Mouse (Mus musculus) liver, adult 2 months (tissue): Measurements from ENCODE around the gene Cx3cl1. TPM values are rescaled to one million over a fixed set of nuclear protein-coding genes. Genes with fewer than 3 reads are reported as not detected.

Experiments used
- DNase-seq: peaks from one replicate; pipeline ENCODE4 v3.0.0-alpha.2; 2011; ENCODE audit warnings: low read depth, low spot score; ENCODE audit errors: extremely low read depth
- H3K27ac ChIP-seq: fragments of 200-500 bp; replicated peaks from 2 replicates; pipeline ENCODE4 v1.5.1; 2012; ENCODE audit warnings: low read depth, mild to moderate bottlenecking, control low read depth, inconsistent platforms, low read length; ENCODE audit not compliant: insufficient read depth
- H3K27me3 ChIP-seq: fragments of 200-500 bp; 2 replicates; pipeline ENCODE4 v1.6.1; 2012; ENCODE audit warnings: mild to moderate bottlenecking, moderate library complexity, low read length, inconsistent platforms; ENCODE audit not compliant: control insufficient read depth, insufficient read depth
- H3K36me3 ChIP-seq: fragments of 200-500 bp; 2 replicates; pipeline ENCODE4 v1.6.1; 2012; ENCODE audit warnings: low read length, inconsistent platforms; ENCODE audit not compliant: control insufficient read depth, insufficient read depth
- H3K4me1 ChIP-seq: fragments of 200-500 bp; 2 replicates; pipeline ENCODE4 v1.6.1; 2011; ENCODE audit warnings: low read length; ENCODE audit not compliant: control insufficient read depth, insufficient read depth
- H3K4me3 ChIP-seq: fragments of 200-500 bp; 2 replicates; pipeline ENCODE4 v1.5.1; 2011; ENCODE audit warnings: low read depth, mild to moderate bottlenecking, control low read depth, low read length, moderate library complexity; ENCODE audit not compliant: insufficient read depth
- H3K79me2 ChIP-seq: fragments of 200-500 bp; 2 replicates; pipeline ENCODE4 v1.6.1; 2012; ENCODE audit warnings: inconsistent platforms, mild to moderate bottlenecking, low read length, moderate library complexity; ENCODE audit not compliant: control insufficient read depth, insufficient read depth
- H3K9ac ChIP-seq: fragments of 200-500 bp; 2 replicates; pipeline ENCODE4 v1.6.1; 2012; ENCODE audit warnings: low read depth, mild to moderate bottlenecking, control low read depth, inconsistent platforms, low read length
- CTCF ChIP-seq: fragments of 200-500 bp; IDR thresholded peaks from 2 replicates; pipeline ENCODE4 v1.5.1; 2011; ENCODE audit warnings: low read depth, low read length, control low read depth
- POLR2A ChIP-seq: fragments of 200-500 bp; IDR thresholded peaks from 2 replicates; pipeline ENCODE4 v1.6.1; 2011; ENCODE audit warnings: low read length, control low read depth; ENCODE audit not compliant: insufficient read depth; ENCODE audit errors: extremely low read depth
- WGBS: fragments of 180-500 bp; shearing (Covaris S2); methylation state at CpG from one replicate; pipeline ENCODE4 v1.1.7; 2018; 5-methylcytosine and 5-hydroxymethylcytosine counted together
- polyA plus RNA-seq: library from polyadenylated mRNA; depleted of rRNA; stranded (reverse); fragments of >200 nt; gene quantifications from 2 replicates; pipeline ENCODE4 v1.2.3, GENCODE M21; 2012; rRNA removed
- total RNA-seq: library from RNA; depleted of rRNA; stranded (reverse); fragments of >200 nt; gene quantifications from 2 replicates; pipeline ENCODE4 v1.2.3, GENCODE M21; 2014; rRNA removed

The Cx3cl1 gene
- total and polyA plus RNA-seq, 2 experiments: 0.55 to 1.1 TPM

GRCm38 (mm10) chr8:94825170-94825569 lies 53.4 kb downstream of the Cx3cl1 start:
- TF ChIP-seq POLR2A (no peak), CTCF (no peak)
- H3K79me2 ChIP-seq: no peaks in the 10 kb centered on the region
- H3K27me3 ChIP-seq: no peaks in the 10 kb centered on the region
- 0 out of 2 replicates have a peak, but pooled peaks cover under 1% of the 10 kb centered on the region for H3K4me1 ChIP-seq
- H3K36me3 ChIP-seq: peaks cover 51% of the 10 kb centered on the region
- H3K9ac ChIP-seq: no peak overlapping the region
- no peak overlapping the region for H3K27ac ChIP-seq
- WGBS: 86% methylated on average over 6 of the region's 6 CpGs
- no peak overlapping the region for H3K4me3 ChIP-seq
- no peak for DNase-seq

GRCm38 (mm10) chr8:94826210-94826609 lies 54.4 kb downstream of the Cx3cl1 start:
- WGBS: 95% methylated on average over 5 of the region's 5 CpGs
- TF ChIP-seq CTCF (no peak), POLR2A (no peak)
- Histone ChIP-seq H3K27ac (no peak overlapping the region), H3K9ac (no peak overlapping the region), H3K36me3 (peaks cover 54% of the 10 kb centered on the region), H3K79me2 (no peaks in the 10 kb centered on the region), H3K4me1 (no peaks in the 10 kb centered on the region), H3K27me3 (no peaks in the 10 kb centered on the region), H3K4me3 (no peak overlapping the region)
- DNase-seq: no peak

- TF ChIP-seq POLR2A: no peak
- no peak for TF ChIP-seq CTCF
- no peak overlapping the region for H3K27ac ChIP-seq
These were observed 56.5 kb downstream of the Cx3cl1 start for GRCm38 (mm10) chr8:94828284-94828683.

More at GRCm38 (mm10) chr8:94828284-94828683, 56.5 kb downstream of the Cx3cl1 start:
- no peak overlapping the region for H3K4me3 ChIP-seq
- H3K9ac ChIP-seq: no peak overlapping the region
- DNase-seq: no peak
- peaks cover 6% of the 10 kb centered on the region; the same call in 1 of the 2 replicates for H3K79me2 ChIP-seq
- H3K27me3 ChIP-seq: no peaks in the 10 kb centered on the region
- 86% methylated on average over 6 of the region's 6 CpGs for WGBS
- H3K4me1 ChIP-seq: no peaks in the 10 kb centered on the region; the same call in 1 of the 2 replicates
- H3K36me3 ChIP-seq: peaks cover 57% of the 10 kb centered on the region

Other genes with a start within 250 kb of the Cx3cl1 start
- gene Cpne2, start 239.0 kb upstream of the Cx3cl1 start, total RNA-seq: 5.2 and 8.5 TPM in 2 replicates
- 9.8 and 20.8 TPM in 2 replicates for gene Cpne2, start 239.0 kb upstream of the Cx3cl1 start, polyA plus RNA-seq
- gene Rspry1, start 170.1 kb upstream of the Cx3cl1 start, total RNA-seq: 21.4 and 22.0 TPM in 2 replicates
- 5.6 and 5.7 TPM in 2 replicates for gene Rspry1, start 170.1 kb upstream of the Cx3cl1 start, polyA plus RNA-seq
- 9.0 and 9.3 TPM in 2 replicates for gene Fam192a, start 170.0 kb upstream of the Cx3cl1 start, total RNA-seq
- 10.1 and 12.2 TPM in 2 replicates for gene Fam192a, start 170.0 kb upstream of the Cx3cl1 start, polyA plus RNA-seq
- gene Arl2bp, start 105.4 kb upstream of the Cx3cl1 start, total RNA-seq: 4.2 and 4.8 TPM in 2 replicates
- gene Arl2bp, start 105.4 kb upstream of the Cx3cl1 start, polyA plus RNA-seq: 5.9 and 7.7 TPM in 2 replicates
- 8.1 and 8.6 TPM in 2 replicates for gene Pllp, start 75.7 kb upstream of the Cx3cl1 start, total RNA-seq
- gene Pllp, start 75.7 kb upstream of the Cx3cl1 start, polyA plus RNA-seq: 41.8 and 44.1 TPM in 2 replicates
- gene Ccl22, start 26.4 kb upstream of the Cx3cl1 start, total RNA-seq: 0.28 and 4.4 TPM in 2 replicates
- 0.24 and 0.32 TPM in 2 replicates for gene Ccl22, start 26.4 kb upstream of the Cx3cl1 start, polyA plus RNA-seq
- not detected in 2 replicates for gene Ccl17, start 38.4 kb downstream of the Cx3cl1 start, total RNA-seq
- gene Ccl17, start 38.4 kb downstream of the Cx3cl1 start, polyA plus RNA-seq: 0.21 and 0.22 TPM in 2 replicates
- gene Coq9, start 66.3 kb downstream of the Cx3cl1 start, total RNA-seq: 148 and 183 TPM in 2 replicates
- gene Coq9, start 66.3 kb downstream of the Cx3cl1 start, polyA plus RNA-seq: 280 and 359 TPM in 2 replicates
- gene Ciapin1, start 66.3 kb downstream of the Cx3cl1 start, total RNA-seq: 9.5 and 11.9 TPM in 2 replicates
- 48.9 and 57.3 TPM in 2 replicates for gene Ciapin1, start 66.3 kb downstream of the Cx3cl1 start, polyA plus RNA-seq
- 27.4 and 31.7 TPM in 2 replicates for gene Polr2c, start 85.4 kb downstream of the Cx3cl1 start, total RNA-seq
- 44.1 and 47.3 TPM in 2 replicates for gene Polr2c, start 85.4 kb downstream of the Cx3cl1 start, polyA plus RNA-seq
- 0.83 and 1.5 TPM in 2 replicates for gene Dok4, start 104.3 kb downstream of the Cx3cl1 start, total RNA-seq
- gene Dok4, start 104.3 kb downstream of the Cx3cl1 start, polyA plus RNA-seq: 1.4 and 1.5 TPM in 2 replicates
- gene Ccdc102a, start 146.1 kb downstream of the Cx3cl1 start, total RNA-seq: 0.46 and 0.94 TPM in 2 replicates
- gene Ccdc102a, start 146.1 kb downstream of the Cx3cl1 start, polyA plus RNA-seq: 0.90 and 1.2 TPM in 2 replicates
- 0.18 and 0.27 TPM in 2 replicates for gene Adgrg5, start 151.7 kb downstream of the Cx3cl1 start, total RNA-seq
- gene Adgrg5, start 151.7 kb downstream of the Cx3cl1 start, polyA plus RNA-seq: 0.58 and 0.77 TPM in 2 replicates
- 0.55 and 2.3 TPM in 2 replicates for gene Adgrg1, start 202.7 kb downstream of the Cx3cl1 start, total RNA-seq
- gene Adgrg1, start 202.7 kb downstream of the Cx3cl1 start, polyA plus RNA-seq: 3.0 and 4.2 TPM in 2 replicates
- gene Adgrg3, start 245.7 kb downstream of the Cx3cl1 start, total RNA-seq: 3.0 and 5.0 TPM in 2 replicates
- gene Adgrg3, start 245.7 kb downstream of the Cx3cl1 start, polyA plus RNA-seq: 4.4 and 8.5 TPM in 2 replicates